Mouse (Mus musculus) heart, embryonic 14.5 days (tissue): ENCODE results near the gene Adam12. TPM values are rescaled to one million over a fixed set of nuclear protein-coding genes. Genes with fewer than 3 reads are reported as not detected.

Experiments
- ATAC-seq: fragments of 200-750 bp; cut with Nextera tagmentation; 2 replicates; pipeline ENCODE4 v1.8.0; 2017; ENCODE audit warnings: low read depth, moderate TSS enrichment; ENCODE audit not compliant: insufficient number of reproducible peaks, insufficient read depth, low FRiP score
- H3K27ac ChIP-seq, 2 experiments: fragments of 200-500 bp in 1 of 2; fragments of 300-500 bp in 1 of 2; sonication (generic) in 1 of 2; replicated peaks in 1 of 2; 2 replicates each; pipeline ENCODE4 v1.5.1; 2012 to 2014; ENCODE audit warnings: low read depth in 2 of 2, low read length in 2 of 2, control low read depth in 1 of 2, mild to moderate bottlenecking in 1 of 2, mixed read lengths in 1 of 2; ENCODE audit not compliant: control insufficient read depth in 1 of 2, insufficient read depth in 1 of 2
- H3K27me3 ChIP-seq: fragments of 300-500 bp; sonication (generic); 2 replicates; pipeline ENCODE4 v1.6.1; 2014; ENCODE audit warnings: mild to moderate bottlenecking, low read length, control low read depth; ENCODE audit not compliant: control insufficient read depth, insufficient read depth
- H3K36me3 ChIP-seq: fragments of 300-500 bp; sonication (generic); 2 replicates; pipeline ENCODE4 v1.6.1; 2014; ENCODE audit warnings: mild to moderate bottlenecking, control low read depth, low read length, mixed read lengths; ENCODE audit not compliant: control insufficient read depth, insufficient read depth
- H3K4me1 ChIP-seq, 2 experiments: fragments of 200-500 bp in 1 of 2; fragments of 300-500 bp in 1 of 2; sonication (generic) in 1 of 2; 2 replicates each; pipeline ENCODE4 v1.6.1; 2012 to 2014; ENCODE audit warnings: low read length in 2 of 2, control low read depth in 1 of 2, mixed read lengths in 1 of 2; ENCODE audit not compliant: control insufficient read depth in 2 of 2, insufficient read depth in 2 of 2
- H3K4me2 ChIP-seq: fragments of 300-500 bp; sonication (generic); 2 replicates; pipeline ENCODE4 v1.6.1; 2014; ENCODE audit warnings: mild to moderate bottlenecking, low read length
- H3K4me3 ChIP-seq, 2 experiments: fragments of 200-500 bp in 1 of 2; fragments of 300-500 bp in 1 of 2; sonication (generic) in 1 of 2; 2 replicates each; pipeline ENCODE4 v1.5.1; 2012 to 2014; ENCODE audit warnings: low read length in 2 of 2, mild to moderate bottlenecking in 2 of 2, control low read depth in 1 of 2, low read depth in 1 of 2, moderate library complexity in 1 of 2; ENCODE audit not compliant: control insufficient read depth in 1 of 2, insufficient read depth in 1 of 2
- H3K9ac ChIP-seq: fragments of 300-500 bp; sonication (generic); 2 replicates; pipeline ENCODE4 v1.6.1; 2014; ENCODE audit warnings: mild to moderate bottlenecking, low read length
- H3K9me3 ChIP-seq: fragments of 300-500 bp; sonication (generic); 2 replicates; pipeline ENCODE4 v1.6.1; 2016; ENCODE audit warnings: low read length, control low read depth; ENCODE audit not compliant: control insufficient read depth
- WGBS: fragments of 180-500 bp; shearing (Covaris S2); extraction: QIAGEN DNeasy Blood & Tissue Kit; methylation state at CpG from one replicate; pipeline ENCODE4 v1.1.7; 2014; 5-methylcytosine and 5-hydroxymethylcytosine counted together
- polyA plus RNA-seq: library from polyadenylated mRNA; unstranded; fragments of >200 nt; fragmentation: Nextera tagmentation; extraction: Ambion mirVana; gene quantifications from 2 replicates; pipeline ENCODE4 v1.2.1, GENCODE M21; 2014

Gene Adam12
- polyA plus RNA-seq, 1 experiment from 2014 or later: 7.3 TPM

GRCm38 (mm10) chr7:133870265-133870664 lies 361.7 kb downstream of the Adam12 start:
- Histone ChIP-seq H3K36me3 (no peaks in the 10 kb centered on the region), H3K4me1 (no peaks in the 10 kb centered on the region), H3K4me3 (no peak overlapping the region), H3K27ac (no peak overlapping the region), H3K9me3 (0 out of 2 replicates have a peak, but pooled peaks cover 2% of the 10 kb centered on the region), H3K9ac (no peak overlapping the region), H3K27me3 (no peaks in the 10 kb centered on the region), H3K4me2 (no peak overlapping the region)
- no peak for ATAC-seq
- WGBS: 82% methylated on average over 4 of the region's 4 CpGs

GRCm38 (mm10) chr7:133863684-133864083 lies 368.3 kb downstream of the Adam12 start:
- no peaks in the 10 kb centered on the region for H3K36me3 ChIP-seq
- H3K27me3 ChIP-seq: no peaks in the 10 kb centered on the region
- WGBS: 92% methylated on average over 4 of the region's 4 CpGs
- H3K4me2 ChIP-seq: no peak overlapping the region
- ATAC-seq: no peak
- no peak overlapping the region for H3K27ac ChIP-seq
- peaks cover 5% of the 10 kb centered on the region; the same call in 1 of the 2 replicates for H3K9me3 ChIP-seq
- no peaks in the 10 kb centered on the region for H3K4me1 ChIP-seq
- no peak overlapping the region for H3K9ac ChIP-seq
- H3K4me3 ChIP-seq: no peak overlapping the region

GRCm38 (mm10) chr7:133863151-133863550 lies 368.8 kb downstream of the Adam12 start:
- no peak overlapping the region for H3K4me2 ChIP-seq
- H3K9ac ChIP-seq: no peak overlapping the region
- H3K27ac ChIP-seq: no peak overlapping the region
- no peak for ATAC-seq
- no peaks in the 10 kb centered on the region for H3K27me3 ChIP-seq
- H3K36me3 ChIP-seq: no peaks in the 10 kb centered on the region
- H3K4me3 ChIP-seq: no peak overlapping the region
- H3K9me3 ChIP-seq: peaks cover 5% of the 10 kb centered on the region; the same call in 1 of the 2 replicates
- no peaks in the 10 kb centered on the region for H3K4me1 ChIP-seq
- WGBS: 58% methylated on average over 3 of the region's 3 CpGs

- Histone ChIP-seq H3K9ac (no peak overlapping the region), H3K4me3 (no peak overlapping the region), H3K4me2 (no peak overlapping the region), H3K27me3 (no peaks in the 10 kb centered on the region), H3K4me1 (no peaks in the 10 kb centered on the region), H3K36me3 (no peaks in the 10 kb centered on the region), H3K9me3 (peaks cover 5% of the 10 kb centered on the region; the same call in 1 of the 2 replicates), H3K27ac (no peak overlapping the region)
- 88% methylated on average over 5 of the region's 5 CpGs for WGBS
- ATAC-seq: no peak
Observed at GRCm38 (mm10) chr7:133862723-133863122, 369.2 kb downstream of the Adam12 start.

- no peak for ATAC-seq
- WGBS: 76% methylated on average over 6 of the region's 6 CpGs
- no peak overlapping the region for H3K27ac ChIP-seq
Observed at GRCm38 (mm10) chr7:133862233-133862632, 369.7 kb downstream of the Adam12 start.

GRCm38 (mm10) chr7:133859548-133859947 lies 372.4 kb downstream of the Adam12 start:
- Histone ChIP-seq H3K9ac (no peak overlapping the region), H3K4me2 (no peak overlapping the region), H3K27ac (no peak overlapping the region), H3K36me3 (no peaks in the 10 kb centered on the region), H3K4me3 (no peak overlapping the region), H3K27me3 (no peaks in the 10 kb centered on the region), H3K9me3 (peaks cover 3% of the 10 kb centered on the region; the same call in 1 of the 2 replicates), H3K4me1 (no peaks in the 10 kb centered on the region)
- 69% methylated on average over 4 of the region's 4 CpGs for WGBS
- ATAC-seq: no peak

More at GRCm38 (mm10) chr7:133862233-133862632, 369.7 kb downstream of the Adam12 start:
- no peak overlapping the region for H3K9ac ChIP-seq
- H3K4me1 ChIP-seq: no peaks in the 10 kb centered on the region
- H3K4me2 ChIP-seq: no peak overlapping the region
- H3K4me3 ChIP-seq: no peak overlapping the region
- H3K36me3 ChIP-seq: no peaks in the 10 kb centered on the region
- no peaks in the 10 kb centered on the region for H3K27me3 ChIP-seq
- peaks cover 5% of the 10 kb centered on the region; the same call in 1 of the 2 replicates for H3K9me3 ChIP-seq

GRCm38 (mm10) chr7:133858506-133858905 lies 373.4 kb downstream of the Adam12 start:
- no peak overlapping the region for H3K9ac ChIP-seq
- H3K27me3 ChIP-seq: no peaks in the 10 kb centered on the region
- no peaks in the 10 kb centered on the region for H3K36me3 ChIP-seq
- ATAC-seq: no peak
- H3K27ac ChIP-seq: no peak overlapping the region
- H3K9me3 ChIP-seq: peaks cover 3% of the 10 kb centered on the region; the same call in 1 of the 2 replicates
- no peaks in the 10 kb centered on the region for H3K4me1 ChIP-seq
- no peak overlapping the region for H3K4me3 ChIP-seq
- H3K4me2 ChIP-seq: no peak overlapping the region
- 73% methylated on average over 3 of the region's 3 CpGs for WGBS

- no peak for ATAC-seq
- no peak overlapping the region for H3K27ac ChIP-seq
- H3K4me1 ChIP-seq: no peaks in the 10 kb centered on the region
- 14% methylated on average over 3 of the region's 3 CpGs for WGBS
- no peaks in the 10 kb centered on the region for H3K36me3 ChIP-seq
- H3K4me2 ChIP-seq: no peak overlapping the region
- no peaks in the 10 kb centered on the region for H3K27me3 ChIP-seq
- H3K9ac ChIP-seq: no peak overlapping the region
- peaks cover under 1% of the 10 kb centered on the region; the same call in 1 of the 2 replicates for H3K9me3 ChIP-seq
- H3K4me3 ChIP-seq: no peak overlapping the region
Observed at GRCm38 (mm10) chr7:133856278-133856677, 375.7 kb downstream of the Adam12 start.
